Mouse (Mus musculus): ENCODE measurements around the gene Aldh3a2. TPM values are rescaled to one million over a fixed set of nuclear protein-coding genes. Genes with fewer than 3 reads are reported as not detected.

The Aldh3a2 gene
- polyA plus RNA-seq, 1 experiment: 98.8 TPM

DNA sequence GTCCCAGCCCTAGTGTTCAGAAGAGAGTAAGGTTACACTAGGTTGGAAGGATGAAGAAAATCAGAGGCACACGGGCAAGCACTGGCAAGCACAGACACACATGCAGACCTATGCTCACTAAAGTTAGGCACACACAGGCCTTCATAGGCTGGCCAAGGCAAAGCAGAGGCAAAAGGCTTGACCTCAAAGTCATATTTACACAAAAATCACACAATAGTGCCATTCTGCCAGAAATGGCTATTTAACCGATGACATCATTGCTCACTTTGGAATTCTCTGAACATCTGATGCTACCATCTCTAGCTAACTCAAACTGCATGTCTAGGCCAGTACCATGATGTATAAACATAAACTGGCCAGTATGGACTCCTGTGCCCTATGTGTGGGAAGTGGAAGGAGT is 6.7 kb upstream of the Aldh3a2 start:
- no peak for DNase-seq (ENCODE audit: low read depth)

DNA sequence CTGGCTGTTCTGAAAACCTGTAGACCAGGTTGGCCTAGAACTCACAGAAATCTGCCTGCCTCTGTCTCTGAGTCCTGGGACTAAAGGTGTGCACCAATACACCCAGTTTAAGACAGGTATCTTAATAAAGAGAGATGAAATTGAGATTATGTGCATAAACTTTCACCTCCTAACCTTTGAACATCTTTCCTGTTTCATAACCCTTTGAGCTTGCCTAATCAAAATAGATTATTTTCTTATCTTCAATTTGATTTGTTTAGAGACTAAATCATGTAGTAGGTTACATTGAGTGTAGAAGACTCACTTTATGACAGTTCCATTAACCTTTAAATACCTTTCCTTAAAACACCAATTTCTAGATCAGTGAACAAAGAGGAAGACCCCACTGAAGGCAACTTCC is 4.3 kb upstream of the Aldh3a2 start:
- DNase-seq (ENCODE audit: low read depth): no peak

DNA sequence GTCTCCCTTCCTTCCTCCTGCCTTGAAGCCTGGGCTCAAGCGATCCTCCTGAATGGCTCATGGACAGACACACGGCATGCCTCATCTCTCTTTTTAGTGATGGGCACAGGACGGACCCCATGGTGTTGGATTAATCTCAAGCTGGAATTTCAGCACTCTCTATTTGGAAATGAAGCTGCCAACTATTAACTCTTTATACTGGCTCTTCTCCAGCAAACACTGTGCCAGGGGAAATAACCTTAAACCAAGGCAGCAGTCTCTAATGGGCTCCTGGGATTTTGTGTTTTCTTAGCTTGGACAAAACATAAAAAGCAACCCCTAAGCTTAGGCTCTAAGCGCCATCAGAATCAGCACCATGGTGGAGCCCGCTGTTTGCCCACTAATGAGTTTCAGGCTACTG is 3.1 kb upstream of the Aldh3a2 start:
- DNase-seq (ENCODE audit: low read depth): no peak

DNA sequence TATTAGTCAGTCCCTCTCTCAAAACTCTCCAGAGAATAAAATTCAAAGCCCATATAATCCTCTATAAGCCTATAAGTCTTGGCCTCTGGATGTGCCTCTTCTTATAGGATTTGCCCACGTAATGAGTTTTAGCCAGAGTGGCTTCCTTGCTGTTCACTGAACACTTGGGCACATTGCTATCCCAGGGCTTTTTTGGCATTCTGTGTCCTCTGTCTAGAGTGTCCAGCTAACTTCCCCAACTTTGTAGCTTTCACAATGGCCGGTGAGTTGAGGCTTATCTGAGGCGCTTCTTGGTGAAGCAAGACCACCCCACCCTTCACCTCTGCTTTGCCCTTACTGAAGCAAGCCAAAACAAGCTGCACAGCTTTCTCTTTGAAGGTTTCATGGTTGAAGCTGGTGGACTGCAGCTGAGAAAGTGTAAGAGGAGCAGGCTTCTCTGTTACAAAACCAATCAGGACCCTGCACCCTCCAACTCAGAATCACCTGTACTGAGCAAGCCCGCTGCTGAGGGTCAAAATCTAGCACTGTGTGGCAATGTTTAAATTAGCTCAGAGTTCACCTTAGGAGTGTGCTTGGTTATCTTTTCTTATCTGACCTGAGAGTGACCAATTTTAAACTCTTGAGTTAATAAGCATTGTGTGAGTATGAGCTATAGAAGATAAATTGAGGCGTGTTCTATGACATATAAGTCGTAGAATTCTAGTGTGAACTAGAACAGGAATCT is 1.5 kb upstream of the Aldh3a2 start:
- DNase-seq (ENCODE audit: low read depth): peak; percentile 96

DNA sequence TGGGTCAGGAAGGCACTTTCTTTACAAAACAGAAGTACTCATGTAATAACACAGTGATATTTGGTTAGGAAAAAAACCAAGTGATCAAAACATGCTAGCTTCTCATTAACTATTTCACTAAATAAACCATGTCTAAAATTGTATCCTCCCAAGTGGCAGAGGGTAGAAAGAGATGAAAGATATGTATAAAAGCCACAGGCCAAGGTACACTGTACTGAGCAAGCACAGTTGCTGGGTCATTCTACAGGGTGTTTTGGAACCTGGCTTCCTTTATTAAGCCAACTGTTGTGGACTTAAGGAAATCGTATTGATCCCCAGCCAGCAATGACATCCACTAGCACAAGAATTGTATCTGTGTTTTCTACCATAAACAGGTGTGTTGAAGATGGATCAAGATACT is 3.4 kb downstream of the Aldh3a2 start:
- no peak for DNase-seq (ENCODE audit: low read depth)

DNA sequence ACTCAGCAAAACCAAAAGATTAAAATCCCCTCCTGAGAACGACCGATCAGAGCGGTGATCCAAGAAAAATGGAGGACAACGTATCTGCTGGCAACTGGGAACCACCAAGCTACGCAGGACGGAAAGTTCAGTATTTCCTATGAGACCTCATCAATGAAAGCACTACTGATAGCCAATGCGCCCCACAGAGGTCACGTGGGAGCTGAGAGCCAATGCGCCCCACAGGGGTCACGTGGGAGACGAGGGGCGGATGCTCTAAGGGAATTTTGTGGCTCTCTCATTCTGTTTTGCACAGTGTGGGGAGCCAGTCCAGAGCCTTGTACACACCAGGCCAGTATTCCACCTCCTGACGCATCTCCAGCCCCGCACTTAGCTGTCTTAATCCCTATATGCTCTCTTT is 4.7 kb downstream of the Aldh3a2 start:
- DNase-seq (ENCODE audit: low read depth): no peak

DNA sequence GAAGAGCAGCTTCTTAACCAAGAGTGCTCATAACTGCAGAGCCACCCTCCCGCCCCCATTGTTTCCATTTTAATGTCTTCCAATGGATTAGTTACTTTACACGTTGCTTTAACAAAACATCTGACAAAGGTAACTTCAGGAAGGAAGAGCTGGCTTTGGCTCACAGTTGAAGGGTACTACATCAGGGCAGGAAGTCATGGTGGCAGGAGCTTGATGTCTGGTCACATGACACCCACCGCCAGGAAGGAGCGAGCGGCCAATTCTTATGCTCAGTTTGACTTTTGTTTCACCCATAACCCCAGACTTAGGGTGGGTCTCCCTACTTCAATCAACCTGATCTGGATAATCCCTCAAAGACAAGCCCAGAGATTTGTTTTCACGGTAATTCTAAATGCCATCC is 8.2 kb downstream of the Aldh3a2 start:
- DNase-seq (ENCODE audit: low read depth): no peak

DNA sequence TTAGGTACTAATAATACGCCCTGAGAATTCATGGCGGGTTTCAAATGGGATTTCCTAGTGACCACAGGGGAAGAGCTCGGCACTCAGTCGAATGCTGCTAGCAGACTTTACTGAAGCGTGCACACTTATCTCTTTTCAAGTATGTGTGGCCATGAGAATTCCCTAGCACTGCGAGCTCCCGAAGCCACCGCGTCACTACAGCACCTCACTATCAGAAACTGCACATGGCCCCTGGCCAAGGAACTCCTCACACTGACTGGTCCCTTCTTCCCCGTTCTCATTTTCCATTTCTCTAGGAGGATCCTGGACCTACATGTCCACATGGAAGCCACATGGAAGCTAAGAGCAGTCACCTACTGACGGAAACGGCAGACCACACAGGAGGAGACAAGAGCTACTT is 14.5 kb downstream of the Aldh3a2 start:
- no peak for DNase-seq (ENCODE audit: low read depth)

DNA sequence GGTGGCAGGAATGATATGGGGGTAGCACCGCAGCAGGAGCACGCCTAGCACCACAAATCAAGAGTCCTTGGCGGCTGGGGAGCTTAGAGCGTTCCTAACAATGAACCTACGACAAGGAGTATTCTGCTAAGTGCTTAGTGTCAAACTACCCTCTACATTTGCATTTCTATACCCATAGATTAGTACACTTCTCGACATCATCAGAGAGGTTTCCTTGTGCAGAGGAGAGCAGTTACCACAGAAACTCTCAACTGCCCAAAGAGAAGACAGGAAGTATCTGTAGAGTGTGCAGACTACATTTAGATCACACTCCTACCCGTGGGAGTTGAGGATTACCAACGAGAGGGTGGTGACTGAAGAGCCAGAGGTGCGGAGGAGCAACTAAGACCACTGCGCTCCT is 15.5 kb downstream of the Aldh3a2 start:
- no peak for DNase-seq (ENCODE audit: low read depth)

DNA sequence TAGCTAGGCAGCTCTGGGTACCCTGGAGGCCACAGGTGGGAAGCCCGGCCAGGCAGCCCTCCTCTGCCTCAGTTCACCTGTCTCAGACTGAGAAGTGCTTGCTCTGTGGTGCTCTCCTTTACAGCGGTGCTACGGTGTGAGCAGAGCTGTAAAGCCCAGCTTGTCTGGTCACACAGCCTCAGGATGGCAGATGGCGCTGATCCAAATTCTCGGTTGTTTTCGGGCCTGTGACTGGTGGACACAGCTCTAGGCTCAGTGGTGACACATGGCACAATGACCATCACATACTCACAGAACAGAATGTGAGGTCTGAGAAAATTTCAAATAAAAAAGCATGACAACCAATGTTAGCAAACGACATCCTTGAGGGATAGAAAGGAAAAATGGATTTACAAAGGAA is 22.9 kb downstream of the Aldh3a2 start:
- DNase-seq (ENCODE audit: low read depth): no peak

DNA sequence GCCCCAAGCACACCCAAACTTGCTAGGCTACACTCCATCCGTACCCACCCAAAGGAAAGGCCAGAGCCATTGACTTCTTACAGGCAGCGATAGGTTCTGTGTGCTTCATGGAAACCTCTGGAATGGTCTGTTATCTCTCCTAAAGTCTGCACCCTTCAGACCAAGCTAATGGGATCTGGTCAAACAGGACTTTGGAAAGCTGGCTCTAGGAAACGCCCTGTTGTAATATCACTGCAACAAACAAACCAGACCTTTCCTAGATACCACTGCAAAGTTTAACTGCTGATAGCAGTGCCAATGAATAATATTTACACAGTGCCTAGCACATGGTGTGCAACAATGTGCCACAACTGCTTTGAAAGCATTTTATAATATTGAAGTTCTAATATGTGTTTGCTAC is 31.2 kb downstream of the Aldh3a2 start:
- no peak for DNase-seq (ENCODE audit: low read depth)

DNA sequence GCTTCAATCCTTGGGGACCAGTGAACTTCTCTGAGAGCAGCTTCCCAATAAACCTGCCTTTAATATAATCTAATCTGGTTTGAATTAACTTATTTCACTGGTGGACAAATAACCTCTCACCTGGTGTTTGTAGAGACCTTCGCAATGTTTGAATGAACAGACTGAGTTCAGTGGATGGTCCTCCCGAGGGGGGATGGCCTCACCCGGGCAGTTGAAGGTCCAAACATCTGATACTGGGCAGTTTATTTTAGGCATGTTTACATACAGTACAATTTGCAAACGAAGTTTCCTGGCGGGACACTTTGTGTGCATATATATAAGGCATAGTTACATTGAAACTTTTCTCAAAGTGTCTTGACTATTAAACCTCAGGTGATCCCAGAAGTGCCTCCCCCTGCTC is 33.1 kb downstream of the Aldh3a2 start:
- no peak for DNase-seq (ENCODE audit: low read depth)

DNA sequence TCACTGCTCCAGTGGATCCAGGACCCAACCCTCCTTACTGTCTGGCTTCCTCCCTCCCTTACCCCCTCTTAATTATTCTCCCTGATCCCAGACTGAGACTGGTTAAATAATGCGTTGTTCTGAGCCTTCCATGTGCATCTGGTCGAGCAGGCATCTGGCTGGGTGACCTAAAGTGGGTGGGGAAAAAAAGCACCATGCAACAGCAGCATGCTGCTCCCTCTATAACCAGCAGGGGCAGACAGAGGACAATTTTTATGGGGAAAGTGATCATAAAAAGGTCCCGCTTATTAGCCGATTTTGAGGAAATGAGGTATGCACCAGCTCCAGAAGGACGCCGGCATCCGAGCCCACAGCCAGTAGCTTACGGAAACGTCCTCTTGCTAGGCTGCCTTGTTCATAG is 35.9 kb downstream of the Aldh3a2 start:
- DNase-seq (ENCODE audit: low read depth): no peak

DNA sequence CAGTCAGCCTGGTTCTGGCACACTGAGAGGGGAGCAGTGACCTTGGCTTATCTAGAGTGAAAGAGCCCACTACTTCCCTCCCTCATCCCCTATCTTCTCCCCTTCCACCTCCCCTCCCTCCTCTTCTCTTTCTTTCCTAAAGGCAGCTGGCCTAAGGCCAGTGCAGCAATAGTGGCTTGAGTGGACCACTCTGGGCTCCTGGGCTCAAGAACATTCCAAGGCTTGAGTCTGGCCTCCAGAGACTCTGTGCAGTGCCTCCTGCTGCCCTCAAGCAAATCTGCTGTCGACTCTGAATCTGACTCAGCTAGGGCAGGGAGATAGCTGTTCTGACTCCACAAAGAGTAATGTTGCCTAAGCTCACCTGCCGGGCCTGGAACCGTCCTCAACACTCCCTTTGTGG is 38.9 kb downstream of the Aldh3a2 start:
- no peak for DNase-seq (ENCODE audit: low read depth)

DNA sequence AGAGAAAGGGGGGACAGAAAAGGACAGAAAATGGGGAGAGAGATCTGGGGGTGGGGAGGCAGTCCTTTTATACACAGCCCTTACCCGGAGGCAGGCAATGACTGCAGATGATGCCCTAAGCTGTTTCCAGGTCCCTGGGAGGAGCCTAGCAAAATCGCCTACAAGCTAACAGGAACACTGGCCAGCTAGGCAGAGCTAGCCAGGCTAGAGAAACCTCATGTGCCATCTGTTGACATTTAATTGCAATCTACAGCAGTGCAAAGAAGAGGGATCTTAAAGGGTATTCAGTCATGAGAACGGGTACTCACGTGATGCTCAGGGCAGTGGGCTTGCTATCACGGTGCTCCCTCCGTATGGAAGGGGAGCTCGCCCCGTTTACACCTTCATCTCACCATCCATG is 39.4 kb downstream of the Aldh3a2 start:
- DNase-seq (ENCODE audit: low read depth): no peak

DNA sequence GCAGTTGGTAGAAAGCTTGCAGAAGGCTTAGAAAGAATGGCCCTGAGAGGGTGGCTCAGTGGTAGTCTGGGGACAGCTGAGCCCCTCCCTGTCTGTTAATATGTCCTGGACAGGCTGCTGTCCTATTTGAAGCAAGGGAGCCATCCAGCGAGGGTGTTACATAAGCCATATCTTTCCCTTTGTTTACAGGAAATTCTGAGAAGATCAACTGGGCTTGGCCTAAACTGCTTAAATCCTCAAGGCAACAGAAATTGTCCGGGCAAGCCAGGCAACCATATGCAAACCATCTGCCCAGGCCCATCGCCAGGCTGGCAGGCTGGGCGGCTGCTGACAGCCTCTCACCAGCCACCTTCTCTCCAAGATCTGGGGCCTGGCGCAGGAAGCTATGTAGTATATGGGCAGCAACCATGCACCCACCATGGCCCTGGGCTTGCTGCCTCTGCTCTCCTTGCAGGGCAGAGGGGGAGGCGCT is 41.3 kb downstream of the Aldh3a2 start:
- DNase-seq (ENCODE audit: low read depth): no peak

DNA sequence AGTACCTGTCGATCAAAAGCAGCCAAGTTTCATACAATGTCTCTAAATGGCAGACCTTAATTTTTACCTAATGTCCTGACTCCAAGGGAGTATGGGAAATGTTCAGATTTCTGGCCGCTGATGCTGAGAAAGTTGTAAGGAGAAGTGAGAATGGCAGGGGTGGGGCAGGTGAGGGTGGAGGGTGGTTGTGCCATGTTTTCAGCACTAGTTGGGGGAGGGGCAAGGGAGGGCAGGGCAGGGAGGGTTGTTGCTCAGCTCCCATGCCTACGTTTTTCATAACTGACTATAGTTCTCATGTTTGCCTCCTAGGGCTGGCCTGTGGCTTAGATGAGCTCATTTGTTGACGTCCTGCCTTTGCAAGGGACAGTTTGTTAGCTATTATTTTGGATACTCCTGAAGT is 41.8 kb downstream of the Aldh3a2 start:
- no peak for DNase-seq (ENCODE audit: low read depth)

DNA sequence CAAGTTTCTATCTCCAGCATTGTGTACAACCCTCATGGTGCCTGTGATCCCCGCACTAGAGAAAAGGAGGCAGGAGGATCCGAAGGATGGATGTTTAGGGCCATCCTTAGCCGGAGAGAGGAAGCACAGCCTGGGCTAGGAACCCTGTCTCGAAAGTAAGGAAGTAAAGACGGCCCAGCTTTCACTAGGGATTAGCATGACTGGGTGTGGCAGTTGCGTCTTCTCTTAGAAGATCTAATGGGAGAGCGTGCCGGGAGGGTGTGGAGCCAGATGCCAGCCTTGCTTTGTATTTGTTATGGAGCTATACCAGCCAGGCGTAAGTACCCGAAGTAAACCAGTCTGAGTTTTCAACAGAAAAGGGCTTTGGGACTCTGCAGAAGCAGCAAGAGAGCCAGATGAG is 42.4 kb downstream of the Aldh3a2 start:
- no peak for DNase-seq (ENCODE audit: low read depth)

DNA sequence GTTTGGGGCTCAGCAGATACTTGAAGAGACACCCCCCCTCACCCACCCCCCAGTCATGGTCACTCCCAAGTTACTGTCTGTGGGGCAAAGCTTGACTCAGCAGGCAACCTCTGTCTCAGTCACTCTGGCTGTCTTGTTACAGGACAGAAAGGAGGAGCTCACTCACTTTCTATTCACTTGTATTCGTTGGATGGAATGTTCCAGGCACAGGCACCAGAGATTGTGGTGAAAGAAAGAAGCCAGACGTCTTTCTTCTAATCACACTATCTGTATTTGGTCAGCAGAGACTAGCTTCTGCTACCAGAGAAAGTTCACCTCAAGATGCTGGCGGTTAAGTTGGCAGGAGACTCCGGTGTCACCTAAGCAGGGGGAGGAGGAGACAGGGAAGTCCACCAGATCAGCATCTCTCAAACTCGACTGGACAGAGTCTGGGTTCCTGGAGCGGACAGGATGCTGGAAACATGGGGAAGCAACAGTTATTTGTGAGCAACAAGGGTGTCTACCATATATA is 43.0 kb downstream of the Aldh3a2 start:
- no peak for DNase-seq (ENCODE audit: low read depth)

DNA sequence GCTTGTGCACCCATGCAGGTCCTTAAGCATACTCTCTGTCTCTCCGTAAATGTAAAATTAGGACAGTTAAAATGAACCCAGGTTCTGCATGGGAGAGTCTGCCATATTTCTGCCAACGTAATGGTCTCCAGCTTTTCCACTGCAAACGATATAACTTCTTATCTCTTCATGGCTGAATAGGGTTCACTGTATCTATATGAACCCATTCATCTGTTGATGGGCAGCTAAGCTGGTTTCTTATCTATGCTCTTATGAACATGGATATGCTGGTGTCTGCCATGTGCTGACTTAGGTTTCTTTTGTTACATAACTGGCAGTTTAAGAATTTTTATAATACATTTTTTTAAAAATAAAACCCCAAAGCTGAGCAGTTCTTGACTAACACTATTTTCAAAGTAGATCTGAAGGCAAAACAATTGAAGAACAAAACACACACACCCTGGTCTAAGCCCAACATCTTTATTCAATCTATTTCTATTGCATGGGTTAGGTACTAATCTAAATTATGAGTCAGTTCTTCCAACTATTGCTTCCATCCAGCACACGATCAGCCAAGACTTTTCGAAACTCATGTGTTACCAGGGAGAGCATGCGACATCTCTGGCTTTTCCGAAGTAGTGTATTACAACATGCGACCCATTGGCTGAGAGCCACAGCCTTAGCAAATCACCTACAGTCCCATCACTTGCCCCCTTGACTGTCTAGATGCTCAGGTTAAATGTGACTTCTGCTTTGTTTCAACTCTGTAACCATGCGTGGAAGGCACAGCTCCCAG is 44.1 kb downstream of the Aldh3a2 start:
- no peak for DNase-seq (ENCODE audit: low read depth)

DNA sequence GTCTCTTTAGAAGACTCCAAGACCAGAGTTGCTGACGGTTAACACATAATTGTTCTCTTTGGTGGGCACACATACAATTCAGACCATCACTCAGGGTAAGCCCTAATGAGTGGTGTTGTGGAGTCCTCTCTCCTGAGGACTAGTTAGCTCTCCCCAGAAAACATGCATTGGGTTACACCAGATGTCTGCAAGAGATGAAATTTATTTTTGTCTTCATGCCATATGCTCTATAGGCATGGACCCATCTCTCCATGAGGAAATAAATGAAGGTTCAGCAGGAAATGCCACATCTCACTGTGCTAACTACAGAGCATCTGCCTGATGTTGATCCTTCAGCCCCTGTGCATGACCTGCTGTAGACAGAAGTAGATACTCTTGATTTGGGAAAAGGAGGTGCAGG is 45.3 kb downstream of the Aldh3a2 start:
- no peak for DNase-seq (ENCODE audit: low read depth)

DNA sequence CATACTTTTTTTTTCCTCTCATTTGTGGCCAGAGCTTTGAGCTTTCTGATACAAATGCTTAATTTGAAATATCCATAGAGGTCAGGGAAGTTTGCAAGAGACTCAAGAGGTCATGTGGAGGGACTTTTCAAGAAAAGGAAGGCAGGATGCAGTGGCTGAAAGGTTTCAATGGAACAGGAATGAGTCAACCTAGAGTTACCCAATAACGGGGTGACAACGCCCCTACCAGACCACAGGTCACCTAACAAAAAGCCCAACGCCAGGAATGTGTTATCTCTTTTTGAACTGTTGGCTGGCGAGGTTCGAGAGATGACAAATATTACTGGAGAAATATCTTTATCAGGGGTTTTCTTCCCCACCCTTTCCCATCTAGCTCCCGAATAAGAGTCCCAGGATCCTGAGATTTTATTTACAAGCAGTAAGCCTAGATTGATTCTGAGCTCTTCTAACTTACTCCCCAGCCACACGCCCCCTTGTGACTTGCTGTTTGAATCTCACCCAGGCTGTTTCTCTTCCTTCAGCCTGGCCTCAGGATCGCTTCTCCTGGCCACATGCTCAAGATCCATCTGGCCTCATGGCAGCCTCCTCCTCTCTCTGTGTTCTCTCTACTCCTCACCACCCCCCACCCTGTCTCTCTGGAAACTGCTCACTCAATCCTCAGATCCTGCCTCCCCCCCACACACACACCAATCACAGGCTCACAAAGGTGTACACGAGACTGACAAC is 46.9 kb downstream of the Aldh3a2 start:
- no peak for DNase-seq (ENCODE audit: low read depth)

DNA sequence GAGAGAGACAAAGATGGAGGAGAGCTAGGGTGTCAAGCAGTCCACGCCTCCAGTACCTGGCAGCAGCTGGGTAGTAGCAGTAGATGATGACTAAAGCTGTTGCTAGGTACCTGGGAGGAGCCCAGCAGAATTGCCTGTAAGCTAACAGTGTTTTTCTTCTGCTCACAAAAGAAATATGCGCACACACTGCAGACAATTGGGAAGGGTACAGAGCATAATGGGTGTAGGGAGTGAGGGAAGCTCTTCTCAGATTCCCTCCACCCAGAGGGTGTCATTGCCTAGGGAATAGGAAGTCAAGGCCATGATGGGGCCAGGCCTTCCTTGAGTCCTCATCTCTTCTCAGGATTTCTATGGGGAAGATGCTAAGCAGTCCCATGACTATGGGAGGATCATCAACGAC is 51.3 kb downstream of the Aldh3a2 start:
- DNase-seq (ENCODE audit: low read depth): no peak

Measured in gonadal fat pad, adult 2 months (tissue).